Mouse (Mus musculus): ENCODE data around the gene Aacs. TPM values are rescaled to one million over a fixed set of nuclear protein-coding genes. Genes with fewer than 3 reads are reported as not detected.

Gene Aacs
- 3.5 TPM for polyA plus RNA-seq (2014; fragmentation: Illumina TruSeq; extraction: RNeasy Lipid Tissue Mini Kit (QIAGEN cat#74804); ENCODE audit: low read depth, low replicate concordance)

GRCm38 (mm10) chr5:125475601-125476285 is at the start of gene Aacs:
Aacs (plus strand) TSS chr5:125475814.

GRCm38 (mm10) chr5:125433793-125434337 is 41.7 kb upstream of the Aacs start, which contains the start of gene Dhx37:
Dhx37 (minus strand) TSS chr5:125434121.

GRCm38 (mm10) chr5:125441234-125442114 is 34.1 kb upstream of the Aacs start, which contains the start of gene Bri3bp:
Bri3bp (plus strand) TSS chr5:125441568.

GRCm38 (mm10) chr5:125531634-125532033 is 56.0 kb downstream of the Aacs start, which contains the start of gene Tmem132b:
Tmem132b (plus strand) TSS chr5:125531774.

Other genes with a start within 250 kb of the Aacs start
- 35.3 TPM for gene Scarb1, start 134.7 kb upstream of the Aacs start, polyA plus RNA-seq (2014; fragmentation: Illumina TruSeq; extraction: RNeasy Lipid Tissue Mini Kit (QIAGEN cat#74804); ENCODE audit: low read depth, low replicate concordance)
- not detected for gene Gm10382, start 86.5 kb upstream of the Aacs start, polyA plus RNA-seq (2014; fragmentation: Illumina TruSeq; extraction: RNeasy Lipid Tissue Mini Kit (QIAGEN cat#74804); ENCODE audit: low read depth, low replicate concordance)
- 41.6 TPM for gene Ubc, start 85.6 kb upstream of the Aacs start, polyA plus RNA-seq (2014; fragmentation: Illumina TruSeq; extraction: RNeasy Lipid Tissue Mini Kit (QIAGEN cat#74804); ENCODE audit: low read depth, low replicate concordance)
- gene Dhx37, start 41.7 kb upstream of the Aacs start, polyA plus RNA-seq (2014; fragmentation: Illumina TruSeq; extraction: RNeasy Lipid Tissue Mini Kit (QIAGEN cat#74804); ENCODE audit: low read depth, low replicate concordance), result 4.3 TPM
- 7.9 TPM for gene Bri3bp, start 34.2 kb upstream of the Aacs start, polyA plus RNA-seq (2014; fragmentation: Illumina TruSeq; extraction: RNeasy Lipid Tissue Mini Kit (QIAGEN cat#74804); ENCODE audit: low read depth, low replicate concordance)
- not detected for gene Tmem132b, start 56.0 kb downstream of the Aacs start, polyA plus RNA-seq (2014; fragmentation: Illumina TruSeq; extraction: RNeasy Lipid Tissue Mini Kit (QIAGEN cat#74804); ENCODE audit: low read depth, low replicate concordance)